Mouse (Mus musculus) gastrocnemius, postnatal 36 days (tissue): ENCODE results near the gene Tmem268. TPM values are rescaled to one million over a fixed set of nuclear protein-coding genes. Genes with fewer than 3 reads are reported as not detected.

Experiments
- DNase-seq, 2 experiments: peaks; one replicate each; pipeline ENCODE4 v3.0.0; 2022
- intact Hi-C: fragments of 180-260 bp; cut with DNase I; formaldehyde crosslinking; loops from one replicate; pipeline ENCODE4 v1.15.1; 2025
- long read RNA-seq, 2 experiments: library from polyadenylated mRNA; stranded (forward); transcript quantifications; one replicate each; pipeline ENCODE4 v2.0.0; 2021
- total RNA-seq, 2 experiments: library from RNA; stranded (reverse); gene quantifications; 2 replicates each; pipeline ENCODE4 v1.2.3; 2021

Gene Tmem268
- total RNA-seq: 10 to 100 TPM; 14.0 to 14.5 TPM
- long read RNA-seq, experiment 1, partial matches to known transcripts: 0 of 13 reads
- long read RNA-seq, experiment 1, other reads (novel, unspliced or antisense): 10 of 13 reads
- long read RNA-seq, experiment 2, partial matches to known transcripts: 1 of 17 reads
- long read RNA-seq, experiment 2, other reads (novel, unspliced or antisense): 14 of 17 reads

- DNase-seq: peak; percentile 66 to 86
These were observed at the start of gene Tmem268 for GRCm38 (mm10) chr4:63558407-63559081. TSS of gene Tmem268 (plus strand) at chr4:63558781.

GRCm38 (mm10) chr4:63512921-63513320 lies 45.7 kb upstream of the Tmem268 start:
- no peak for DNase-seq
- intact Hi-C loops: no loop called here

More at GRCm38 (mm10) chr4:63558407-63559081, at the start of gene Tmem268:
- intact Hi-C loops: loop anchor here (5.0 kb wide), 2 partner anchors 51 to 141 kb away; no protein-coding TSS in a partner anchor

- DNase-seq: no peak
- intact Hi-C loops: no loop called here
These were observed 44.1 kb upstream of the Tmem268 start for GRCm38 (mm10) chr4:63514454-63514984.

DNA sequence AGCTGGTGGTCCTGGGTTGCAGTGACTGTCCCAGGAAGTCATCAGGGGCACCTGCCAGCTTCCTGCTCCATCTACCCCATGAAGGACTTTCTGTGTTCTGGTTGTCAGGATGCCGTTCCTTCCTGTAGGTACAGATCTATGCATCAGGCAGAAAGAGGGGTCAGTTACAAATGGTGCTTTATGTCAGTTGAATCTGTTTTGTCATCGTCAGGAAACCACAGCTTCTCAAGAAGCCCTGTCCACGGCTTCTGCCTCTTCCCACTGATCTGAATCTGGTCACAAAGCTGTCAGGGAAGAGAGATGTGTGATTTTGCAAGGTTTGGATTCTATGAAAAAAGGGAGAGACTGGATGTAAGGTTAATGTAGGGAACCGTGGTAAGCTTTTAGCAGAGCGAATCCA lies 43.6 kb upstream of the Tmem268 start:
- DNase-seq: no peak
- intact Hi-C loops: no loop called here

GRCm38 (mm10) chr4:63521813-63522419 lies 36.7 kb upstream of the Tmem268 start:
- intact Hi-C loops: no loop called here
- no peak for DNase-seq

- no peak for DNase-seq
- intact Hi-C loops: no loop called here
These were observed 33.1 kb upstream of the Tmem268 start for GRCm38 (mm10) chr4:63525514-63525913.

DNA sequence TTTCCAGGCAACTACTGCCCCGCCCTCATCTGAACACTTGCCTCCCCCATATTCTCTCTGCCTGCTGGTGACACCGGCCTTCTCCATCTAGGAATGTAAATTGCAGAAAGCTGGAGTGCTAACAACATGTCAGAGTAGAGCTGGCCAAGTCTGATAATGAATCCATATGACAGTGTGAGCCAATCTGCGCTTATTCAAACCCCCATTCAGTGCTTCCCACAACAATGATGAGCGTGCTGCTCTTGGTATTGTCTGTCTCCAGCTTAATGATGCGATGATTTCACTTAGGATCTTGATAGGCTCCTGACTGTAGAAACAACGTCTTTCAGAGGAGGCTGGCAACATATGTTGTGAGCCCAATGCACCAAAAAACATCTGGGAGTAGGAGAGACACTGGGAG lies 29.6 kb upstream of the Tmem268 start:
- intact Hi-C loops: no loop called here
- no peak for DNase-seq

GRCm38 (mm10) chr4:63530409-63530808 lies 28.2 kb upstream of the Tmem268 start:
- no peak for DNase-seq
- intact Hi-C loops: no loop called here

- no peak for DNase-seq
- intact Hi-C loops: no loop called here
These were observed 21.0 kb upstream of the Tmem268 start for GRCm38 (mm10) chr4:63537602-63538001.

DNA sequence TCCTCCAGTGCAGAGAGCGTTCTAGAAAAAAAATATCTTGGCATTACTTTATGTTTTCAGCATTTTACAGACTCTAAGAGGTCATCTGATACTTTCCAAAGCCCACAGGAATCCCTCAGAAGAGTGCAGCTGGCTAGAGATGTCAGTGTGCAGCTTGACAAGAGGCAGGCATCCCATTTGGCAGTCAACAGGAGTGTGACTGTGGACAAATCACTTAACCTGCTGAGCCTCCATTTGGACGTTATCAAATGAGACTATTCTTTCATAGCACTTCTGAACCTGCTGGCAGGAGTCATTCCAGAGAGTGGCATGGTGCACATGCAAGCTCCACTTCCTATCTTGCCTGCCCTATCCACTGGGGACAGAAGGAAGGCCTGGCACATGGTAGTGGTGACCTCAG lies 16.4 kb upstream of the Tmem268 start:
- DNase-seq: no peak
- intact Hi-C loops: no loop called here

GRCm38 (mm10) chr4:63543746-63544493 lies 14.7 kb upstream of the Tmem268 start:
- intact Hi-C loops: no loop called here
- no peak for DNase-seq

DNA sequence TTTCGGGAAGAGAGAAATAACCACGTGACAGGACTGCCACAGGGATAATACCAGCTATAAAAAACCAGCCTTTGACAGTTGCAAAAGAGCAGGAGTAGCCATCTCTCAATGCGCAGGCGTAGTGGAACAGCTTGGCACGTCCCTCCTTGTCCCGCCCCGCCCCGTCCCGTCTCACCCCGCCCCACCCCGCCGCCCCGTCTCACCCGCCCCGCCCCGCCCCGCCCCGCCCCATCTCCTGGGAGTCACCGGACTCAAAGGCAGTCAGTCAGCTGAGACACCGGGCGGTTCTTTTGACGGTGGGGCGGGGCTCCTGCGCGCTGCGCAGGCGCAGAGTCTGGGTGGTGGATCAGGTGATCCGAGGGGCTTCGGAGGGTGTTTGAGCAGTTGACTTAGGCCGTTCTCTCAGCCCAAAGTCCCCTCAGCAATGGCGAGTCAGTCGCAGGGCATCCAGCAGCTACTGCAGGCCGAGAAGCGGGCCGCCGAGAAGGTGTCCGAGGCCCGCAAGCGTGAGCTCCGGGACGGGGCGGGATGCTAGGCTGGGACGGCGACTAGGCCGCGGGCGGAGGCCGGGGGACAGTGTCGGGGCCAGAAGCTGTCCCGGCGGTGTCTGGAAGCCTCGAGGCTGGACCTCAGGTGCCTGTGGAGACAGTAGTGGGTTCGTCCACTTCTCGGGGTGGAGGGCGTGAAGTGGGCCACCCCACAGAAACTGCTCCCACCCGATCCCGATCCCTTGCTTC lies 13.9 kb upstream of the Tmem268 start, which contains the start of gene Atp6v1g1:
Gene Atp6v1g1 (plus strand): TSS at position 279 of the 737 bp plus-strand sequence.
- DNase-seq: peak; percentile 94

GRCm38 (mm10) chr4:63545231-63545958 lies 13.2 kb upstream of the Tmem268 start:
- DNase-seq: no peak
- intact Hi-C loops: no loop called here

More for the DNA sequence above, 13.9 kb upstream of the Tmem268 start, which contains the start of gene Atp6v1g1:
- intact Hi-C loops: no loop called here

DNA sequence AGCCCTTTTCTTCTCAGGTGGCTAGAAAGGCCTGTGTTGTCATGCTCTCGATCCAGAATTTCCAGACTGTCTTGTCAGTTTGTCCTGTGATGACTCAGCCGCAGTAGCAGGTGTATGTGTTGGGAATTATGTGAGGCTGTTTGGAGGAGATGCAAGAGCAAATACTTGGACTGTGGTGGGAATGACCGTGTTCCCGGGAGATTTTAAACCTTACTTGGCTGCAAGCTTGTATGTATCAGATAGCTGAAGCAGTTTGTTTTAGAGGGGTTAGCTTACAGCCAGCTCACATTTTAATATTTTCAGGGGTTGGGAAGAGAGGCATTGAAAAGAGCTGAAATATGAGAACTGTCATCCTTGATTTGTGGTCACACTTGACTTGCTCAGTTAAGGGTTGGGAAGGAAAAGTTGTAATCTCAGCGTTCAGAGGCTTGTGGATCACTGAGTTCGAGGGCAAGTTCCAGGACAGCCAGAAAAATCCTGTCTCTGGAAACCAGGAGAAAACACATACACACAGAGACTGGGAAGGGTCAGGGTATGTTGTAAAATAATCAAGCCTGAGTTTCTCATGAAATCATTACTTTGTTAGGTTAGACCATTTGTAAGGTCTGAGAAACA lies 12.0 kb upstream of the Tmem268 start:
- DNase-seq: no peak
- intact Hi-C loops: no loop called here

- intact Hi-C loops: no loop called here
- DNase-seq: no peak
These were observed 10.8 kb upstream of the Tmem268 start for GRCm38 (mm10) chr4:63547799-63548198.

- intact Hi-C loops: no loop called here
- no peak for DNase-seq
These were observed 10.1 kb upstream of the Tmem268 start for GRCm38 (mm10) chr4:63548491-63548890.

GRCm38 (mm10) chr4:63550908-63551307 lies 7.7 kb upstream of the Tmem268 start:
- no peak for DNase-seq
- intact Hi-C loops: no loop called here

GRCm38 (mm10) chr4:63552865-63553264 lies 5.7 kb upstream of the Tmem268 start:
- intact Hi-C loops: no loop called here
- no peak for DNase-seq
